Mouse (Mus musculus): ENCODE measurements around the gene Cadps.

GRCm38 (mm10) chr14:12657351-12657750 is 165.5 kb downstream of the Cadps start:
- TF ChIP-seq ZKSCAN1 (IDR thresholded peaks at IDR 0.05; ENCODE audit: borderline replicate concordance, low read depth, low read length) (no peak), KAT2A (IDR thresholded peaks at IDR 0.05; ENCODE audit: insufficient replicate concordance, low read length) (no peak), NRF1 (IDR thresholded peaks at IDR 0.05; ENCODE audit: low read depth, low read length) (no peak), MEF2A (IDR thresholded peaks at IDR 0.05; ENCODE audit: borderline replicate concordance, low read depth, low read length) (no peak), MAFK (IDR thresholded peaks at IDR 0.05; ENCODE audit: insufficient replicate concordance, low read length) (no peak), CHD2 (IDR thresholded peaks at IDR 0.05; ENCODE audit: low read length) (no peak), CTCF (conservative IDR thresholded peaks at IDR 0.05 in 1 of 2, IDR thresholded peaks at IDR 0.05 in 1 of 2; ENCODE audit: low read depth in 2 of 2, low read length in 2 of 2) (no peak), ZC3H11A (IDR thresholded peaks at IDR 0.05; ENCODE audit: low read depth, low read length) (no peak), POLR2A (IDR thresholded peaks at IDR 0.05; ENCODE audit: low read depth, low read length) (no peak), JUND (conservative IDR thresholded peaks at IDR 0.05; ENCODE audit: low read depth, low read length) (no peak)
